Mouse (Mus musculus) left cerebral cortex, adult 9 months (tissue): ENCODE measurements around the gene Zmym4.

Experiments used
- DNase-seq, 2 experiments: peaks; one replicate each; pipeline ENCODE4 v3.0.0; 2022; ENCODE audit warnings: low spot score in 2 of 2

The Zmym4 gene

DNA sequence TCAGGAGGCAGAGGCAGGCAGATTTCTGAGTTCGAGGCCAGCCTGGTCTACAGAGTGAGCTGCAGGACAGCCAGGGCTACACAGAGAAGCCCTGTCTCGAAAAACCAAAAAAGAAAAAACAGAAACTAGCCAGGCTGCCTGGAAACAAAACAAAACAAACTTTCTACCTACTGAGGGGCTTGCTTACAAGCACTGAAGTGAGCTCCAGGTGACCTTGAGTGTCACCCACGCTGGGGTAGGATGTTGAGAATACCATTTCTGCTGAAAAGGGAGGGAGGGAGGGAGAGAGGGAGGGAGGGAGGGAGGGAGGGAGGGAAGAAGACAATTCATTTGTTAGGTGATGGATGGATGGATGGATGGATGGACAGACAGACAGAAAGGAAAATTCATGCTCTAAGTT lies 24.5 kb downstream of the Zmym4 start:
- DNase-seq, result no peak

DNA sequence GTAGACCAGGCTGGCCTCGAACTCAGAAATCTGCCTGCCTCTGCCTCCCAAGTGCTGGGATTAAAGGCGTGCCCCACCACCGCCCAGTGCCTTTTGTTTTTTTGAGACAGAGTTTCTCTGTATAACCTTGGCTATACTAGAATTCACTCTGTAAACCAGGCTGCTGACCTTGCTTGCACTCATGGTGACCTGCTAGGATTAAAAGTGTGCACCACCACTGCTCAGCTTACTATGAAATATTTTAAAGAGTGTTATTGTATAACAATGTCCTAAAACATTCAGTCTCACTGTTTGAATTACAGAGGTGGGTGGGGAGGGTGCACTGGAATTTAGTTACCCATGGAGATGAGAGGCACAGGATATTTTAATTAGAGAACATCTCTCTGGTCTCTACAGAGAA lies 25.1 kb downstream of the Zmym4 start:
- no peak for DNase-seq

DNA sequence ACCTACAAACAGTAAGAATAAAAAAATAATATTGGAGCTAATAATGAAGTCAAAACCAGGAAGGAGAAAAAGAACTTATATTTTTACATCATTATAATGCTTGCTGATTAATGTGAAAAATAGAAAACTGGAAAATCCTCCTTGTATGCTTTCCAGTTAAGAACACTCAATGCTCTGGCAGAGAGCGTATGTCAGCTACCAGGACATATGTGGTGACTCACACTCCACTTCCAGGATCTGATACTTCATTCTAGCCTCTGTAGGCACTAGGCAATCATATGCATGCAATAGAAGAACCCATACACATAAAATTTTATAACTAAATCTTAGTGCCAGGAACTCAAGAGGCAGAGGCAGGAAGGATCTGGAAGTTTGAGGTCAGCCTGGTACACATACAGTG lies 40.2 kb downstream of the Zmym4 start:
- no peak for DNase-seq

DNA sequence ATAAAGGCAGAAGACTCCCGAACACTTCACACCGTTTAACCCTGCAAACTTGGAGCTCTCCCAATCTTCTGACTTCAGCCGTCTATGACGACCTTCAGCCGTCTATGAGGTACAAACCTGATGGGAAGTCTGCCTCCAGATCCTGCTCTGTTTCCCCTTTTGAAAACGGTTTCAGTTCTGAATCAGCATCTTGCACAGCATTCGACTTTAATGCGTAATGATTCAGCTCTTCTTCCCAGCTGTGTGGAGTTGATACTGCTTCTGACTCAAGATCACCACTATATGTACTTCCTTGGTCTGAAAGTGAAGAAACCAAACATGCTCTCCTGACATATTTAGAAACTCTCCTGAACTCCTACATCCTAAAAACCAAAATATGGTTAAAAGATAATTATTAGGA lies 78.1 kb downstream of the Zmym4 start:
- DNase-seq, result no peak

DNA sequence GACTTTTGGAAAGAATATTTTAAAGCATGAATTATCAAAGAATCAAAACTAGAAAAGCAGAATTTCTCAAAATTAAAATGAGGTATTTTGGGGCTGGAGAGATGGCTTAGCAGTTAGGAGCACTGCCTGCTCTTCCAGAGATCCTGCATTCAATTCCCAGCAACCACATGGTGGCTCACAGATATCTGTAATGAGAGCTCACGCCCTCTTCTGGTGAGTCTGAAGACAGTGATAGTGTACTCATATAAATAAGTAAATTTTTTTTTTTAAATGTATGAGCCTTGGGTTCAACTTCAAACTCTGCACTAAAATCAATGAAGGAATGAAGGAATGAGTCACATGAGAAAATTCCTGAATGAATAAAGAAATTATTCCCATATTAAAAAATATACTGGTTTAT lies 82.0 kb downstream of the Zmym4 start:
- DNase-seq, result no peak

DNA sequence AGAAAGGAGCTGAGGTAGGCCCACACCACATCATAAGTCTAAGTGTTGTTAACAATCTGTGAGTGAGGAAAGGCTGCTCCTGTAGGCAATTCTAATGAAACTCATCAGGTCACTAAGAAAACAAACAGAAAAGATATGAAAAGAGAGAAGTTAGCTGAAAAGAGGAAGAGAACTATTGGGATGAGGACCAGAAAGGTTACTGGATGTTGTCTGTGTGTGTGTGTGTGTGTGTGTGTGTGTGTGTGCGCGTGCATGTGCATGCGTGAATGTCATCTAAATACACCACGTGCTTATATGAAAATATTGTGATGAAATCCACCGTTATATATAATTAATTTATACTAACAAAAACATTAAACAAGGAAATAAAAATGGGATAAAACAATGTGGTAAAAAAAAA lies 84.3 kb downstream of the Zmym4 start:
- no peak for DNase-seq

DNA sequence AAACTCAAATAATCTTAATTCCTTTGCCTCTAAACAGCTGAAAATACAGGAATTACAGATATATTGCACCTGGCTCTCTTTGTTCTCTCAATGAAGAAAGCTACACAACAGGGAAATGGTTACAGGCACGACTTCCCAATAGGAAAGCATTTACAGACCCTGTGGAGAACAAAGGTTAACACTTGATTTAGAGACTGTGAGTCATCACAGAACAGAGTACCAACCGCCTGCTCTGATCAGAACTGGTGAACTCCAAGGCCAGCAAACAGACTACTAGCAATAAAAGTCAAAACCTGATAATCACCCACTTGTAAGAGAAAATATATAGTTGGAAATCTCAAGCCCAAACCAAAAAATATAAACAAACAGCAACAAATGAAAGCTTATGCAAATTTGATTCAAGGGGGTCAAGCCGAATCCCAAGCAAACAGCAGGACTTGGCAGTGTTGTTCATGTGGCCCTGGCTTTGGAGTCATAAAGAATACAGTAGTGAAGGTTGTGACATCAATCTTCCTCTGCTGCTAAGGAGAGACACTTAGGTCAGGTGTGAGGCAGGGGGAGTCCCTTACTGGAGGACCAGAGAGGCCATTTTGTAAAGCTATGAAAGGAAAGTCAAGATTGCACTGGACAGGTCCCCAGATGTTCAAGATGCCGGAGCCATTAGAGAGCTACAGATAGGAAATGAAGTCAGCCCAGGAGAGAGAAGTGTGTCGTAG lies 88.2 kb downstream of the Zmym4 start:
- DNase-seq, result no peak

DNA sequence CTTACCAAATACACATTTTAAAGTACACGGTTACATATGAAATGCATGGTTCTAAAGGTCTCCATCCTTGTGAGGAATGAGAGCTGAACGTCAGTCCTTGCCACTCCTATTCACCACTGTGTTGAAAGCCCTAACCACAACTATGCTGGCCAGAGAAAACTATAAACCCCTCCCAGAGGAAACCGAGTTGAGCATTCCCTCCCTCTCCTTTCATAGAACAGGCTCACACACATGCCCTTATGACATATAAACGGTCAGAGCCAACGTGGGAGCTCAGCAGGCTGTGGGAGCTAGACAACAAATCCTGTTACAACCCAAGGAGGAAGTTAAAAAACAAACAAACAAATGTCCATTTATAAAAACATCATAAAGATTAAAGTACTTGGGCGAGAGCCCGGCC lies 95.2 kb downstream of the Zmym4 start:
- DNase-seq, result no peak

DNA sequence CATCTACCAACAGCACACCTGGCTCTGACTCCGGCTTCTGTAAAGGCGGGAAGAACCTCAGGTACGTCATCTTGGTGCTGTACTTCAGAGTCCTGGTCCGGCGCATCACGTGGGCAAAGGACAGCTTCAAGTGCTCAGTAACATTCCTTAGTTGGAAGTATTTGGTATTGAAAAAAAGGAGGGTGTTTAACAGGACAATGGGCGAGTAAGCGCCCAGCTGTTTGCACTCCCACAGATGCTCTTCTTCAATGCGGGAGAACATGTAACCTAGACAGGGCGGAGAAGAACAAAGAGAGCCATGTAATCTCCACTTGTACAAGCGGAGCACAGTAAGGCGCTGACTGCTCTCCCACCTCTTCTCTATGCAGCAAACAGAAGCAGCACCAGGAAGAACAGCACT lies 99.2 kb downstream of the Zmym4 start:
- no peak for DNase-seq

DNA sequence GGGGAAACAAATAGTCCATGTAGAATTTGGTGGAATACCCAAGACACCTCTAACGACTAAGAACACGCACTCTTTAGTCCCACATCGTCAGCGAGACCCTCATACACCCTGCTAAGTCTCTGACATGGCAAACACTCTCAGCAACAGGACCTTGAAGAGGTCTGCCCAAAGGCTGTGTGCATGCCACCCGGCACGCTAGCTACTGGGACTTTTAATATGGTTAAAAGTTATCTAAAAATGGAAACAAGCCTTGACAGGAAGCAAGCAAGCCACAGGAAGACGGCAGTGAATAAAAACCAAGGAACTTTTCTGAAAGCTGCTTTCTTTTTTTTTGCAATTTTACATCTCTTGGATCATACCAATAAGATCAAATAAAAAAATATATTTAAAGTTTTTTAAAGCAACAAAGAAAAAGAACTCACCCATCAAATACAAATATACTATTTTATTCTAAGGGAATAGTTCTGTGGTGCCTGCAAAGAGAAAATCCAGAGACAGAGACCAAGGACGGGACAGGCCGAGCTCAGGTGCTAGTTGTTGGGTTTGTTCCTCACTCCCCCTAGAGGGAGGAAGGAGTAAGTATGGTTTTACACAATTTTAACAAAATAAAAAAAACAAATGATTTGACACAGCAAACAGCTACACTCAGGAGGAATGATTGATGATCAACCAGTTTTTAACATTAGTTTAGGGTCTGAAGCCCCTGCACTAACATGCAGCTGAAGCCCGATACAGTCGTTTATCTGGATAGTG lies 106.2 kb downstream of the Zmym4 start:
- DNase-seq, result no peak

DNA sequence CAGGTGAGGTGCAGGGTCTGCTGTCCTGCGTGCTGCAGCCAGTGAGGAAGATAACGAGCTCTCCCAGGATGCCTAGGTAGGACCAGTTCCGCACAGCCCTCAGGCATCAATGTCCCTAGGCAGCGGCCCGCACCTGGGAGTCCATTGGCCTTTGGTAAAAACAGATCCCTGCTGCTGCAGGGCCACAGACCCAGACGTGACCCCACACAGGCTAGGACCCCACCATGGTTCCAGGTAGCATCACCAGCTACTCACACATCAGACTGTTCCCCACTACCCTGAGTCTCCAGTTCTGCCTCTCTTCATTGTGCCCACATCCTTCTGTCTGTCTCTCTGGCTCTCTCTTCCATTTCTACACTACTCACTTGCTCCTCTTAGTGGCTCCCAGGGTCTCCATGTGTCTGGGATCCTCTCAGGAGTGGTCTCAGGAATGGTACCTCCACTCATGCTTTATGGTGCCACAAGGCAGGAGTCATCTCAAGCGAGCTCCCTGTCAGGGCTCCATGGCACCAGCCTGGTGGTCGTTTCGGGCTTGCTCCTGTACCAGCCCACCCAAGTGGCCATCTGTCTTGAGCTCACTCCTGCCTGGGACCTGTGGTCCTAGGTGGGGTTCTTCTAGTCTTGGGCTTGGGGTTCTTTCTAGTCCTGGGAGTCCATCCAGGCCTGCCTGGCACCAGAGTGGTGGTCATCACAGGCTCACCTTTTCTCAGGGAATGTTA lies 107.5 kb downstream of the Zmym4 start:
- DNase-seq, result no peak

DNA sequence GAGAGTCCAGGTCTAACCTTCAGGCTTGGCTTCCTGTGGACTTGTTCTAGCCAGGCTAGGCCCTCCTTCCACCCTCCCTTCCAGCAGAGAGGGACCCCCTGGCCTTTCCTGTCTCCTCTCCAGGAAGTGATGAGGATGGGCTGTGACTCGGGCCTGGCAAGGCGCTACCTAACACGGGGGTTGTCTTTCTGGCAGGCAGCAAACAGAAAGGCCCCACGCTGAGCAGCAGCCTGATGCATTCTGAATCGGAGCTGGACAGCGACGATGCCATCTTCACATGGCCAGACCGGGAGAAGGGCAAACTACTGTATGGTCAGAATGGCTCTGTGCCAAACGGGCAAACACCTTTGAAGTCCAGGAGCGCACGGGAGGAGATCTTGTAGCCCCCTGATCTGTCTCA lies 115.0 kb downstream of the Zmym4 start:
- no peak for DNase-seq

DNA sequence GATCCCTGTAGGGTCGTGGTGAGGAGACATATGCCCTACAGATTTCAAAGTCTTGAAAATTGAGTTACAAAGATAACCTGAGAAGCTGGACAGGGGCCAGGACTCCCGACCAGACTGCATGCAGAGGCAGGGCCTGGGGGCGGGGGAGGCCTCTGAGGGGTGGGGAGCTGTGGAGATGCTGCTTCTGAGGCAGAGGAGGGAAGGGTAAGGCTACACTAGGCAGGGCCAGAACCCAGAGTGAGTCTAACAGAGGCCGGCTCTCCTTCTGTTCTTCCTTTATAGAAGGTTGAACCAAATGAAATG lies 117.2 kb downstream of the Zmym4 start:
- no peak for DNase-seq

DNA sequence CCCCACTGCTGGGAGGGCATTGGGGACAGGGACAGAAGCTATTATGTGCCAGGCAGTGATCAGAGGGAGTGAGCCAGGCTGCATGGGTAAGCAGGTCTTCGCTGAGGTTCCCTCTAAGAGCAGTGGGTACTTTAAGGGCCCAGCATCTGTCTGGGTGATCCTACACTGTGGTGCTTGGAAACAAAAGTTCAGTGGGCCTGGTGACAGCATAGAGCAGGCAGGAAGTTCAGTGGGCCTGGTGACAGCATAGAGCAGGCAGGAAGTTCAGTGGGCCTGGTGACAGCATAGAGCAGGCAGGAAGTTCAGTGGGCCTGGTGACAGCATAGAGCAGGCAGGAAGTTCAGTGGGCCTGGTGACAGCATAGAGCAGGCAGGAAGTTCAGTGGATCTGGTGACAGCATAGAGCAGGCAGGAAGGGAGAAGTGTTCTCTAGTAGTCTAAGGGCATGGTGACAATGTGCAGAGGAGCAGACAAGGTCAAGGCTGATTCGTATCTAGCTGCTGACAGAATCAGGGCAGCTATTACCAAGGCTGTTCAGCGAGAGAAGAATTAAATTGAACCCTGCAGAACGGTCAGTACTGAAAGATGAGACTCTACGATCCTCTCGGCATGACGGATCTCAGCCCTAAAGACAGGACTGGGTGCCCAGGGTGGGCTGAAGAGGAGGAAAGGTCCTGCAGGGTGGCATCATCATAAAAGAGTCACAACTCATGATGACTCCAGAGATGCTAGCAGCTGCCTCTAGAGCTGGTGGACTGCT lies 117.7 kb downstream of the Zmym4 start:
- no peak for DNase-seq

DNA sequence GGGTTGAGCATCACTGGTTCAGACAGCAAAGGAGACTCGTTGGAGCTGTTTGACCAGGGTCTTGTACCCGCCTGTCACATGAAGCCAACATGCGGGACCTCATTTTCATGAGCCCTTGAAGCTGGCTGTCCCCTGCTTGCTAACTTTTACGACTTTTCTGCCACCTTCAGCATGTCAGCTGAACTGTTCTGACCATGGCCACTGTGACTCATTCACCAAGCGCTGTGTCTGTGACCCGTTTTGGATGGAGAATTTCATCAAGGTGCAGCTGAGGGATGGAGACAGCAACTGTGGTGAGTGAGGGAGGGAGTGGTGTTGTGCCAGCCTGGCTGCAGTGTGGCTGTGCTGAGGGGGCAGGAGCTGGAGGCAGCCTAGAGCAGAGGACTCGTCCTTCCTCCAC lies 121.0 kb downstream of the Zmym4 start:
- peak in 1 of 2 experiments; percentile 22 for DNase-seq

DNA sequence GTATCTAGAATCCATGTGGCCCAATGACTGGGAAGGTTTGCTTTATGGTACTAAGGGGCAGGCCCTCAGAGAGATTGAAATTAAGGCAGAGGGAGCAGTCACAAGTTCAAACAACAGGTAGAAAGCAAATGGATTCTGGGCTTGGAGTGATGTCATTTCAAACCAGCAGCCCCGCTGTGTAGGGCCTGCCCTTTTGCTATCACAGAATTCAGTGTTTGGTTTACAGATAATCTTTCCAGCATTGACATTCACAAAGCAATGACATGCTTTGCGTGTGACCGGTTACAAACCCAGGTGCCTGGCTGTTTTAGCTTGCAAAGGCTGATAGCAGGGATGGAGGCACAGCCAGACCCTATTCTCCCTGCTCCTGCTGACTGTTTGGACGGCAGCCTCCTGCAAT lies 122.3 kb downstream of the Zmym4 start:
- DNase-seq, result no peak

DNA sequence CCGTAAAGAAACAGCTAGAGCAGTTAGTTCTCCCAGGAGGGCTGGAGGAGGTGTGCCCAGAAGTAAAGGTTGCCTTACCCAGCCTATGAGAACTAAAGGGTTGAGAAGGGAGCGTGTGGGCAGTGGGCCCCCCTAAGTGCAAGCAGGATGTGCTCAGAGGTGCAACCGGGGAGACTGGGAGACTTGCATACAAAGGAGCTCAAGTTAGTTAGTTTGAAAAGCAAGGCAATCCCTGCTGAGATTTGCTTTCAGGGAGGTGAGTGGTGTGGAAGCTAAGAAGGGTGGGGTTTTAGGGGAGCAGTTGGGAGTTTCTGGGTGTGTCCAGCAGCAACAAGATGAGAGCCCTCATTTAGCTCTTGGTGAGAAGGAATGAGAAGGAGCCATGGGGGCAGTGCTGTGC lies 125.0 kb downstream of the Zmym4 start:
- no peak for DNase-seq

DNA sequence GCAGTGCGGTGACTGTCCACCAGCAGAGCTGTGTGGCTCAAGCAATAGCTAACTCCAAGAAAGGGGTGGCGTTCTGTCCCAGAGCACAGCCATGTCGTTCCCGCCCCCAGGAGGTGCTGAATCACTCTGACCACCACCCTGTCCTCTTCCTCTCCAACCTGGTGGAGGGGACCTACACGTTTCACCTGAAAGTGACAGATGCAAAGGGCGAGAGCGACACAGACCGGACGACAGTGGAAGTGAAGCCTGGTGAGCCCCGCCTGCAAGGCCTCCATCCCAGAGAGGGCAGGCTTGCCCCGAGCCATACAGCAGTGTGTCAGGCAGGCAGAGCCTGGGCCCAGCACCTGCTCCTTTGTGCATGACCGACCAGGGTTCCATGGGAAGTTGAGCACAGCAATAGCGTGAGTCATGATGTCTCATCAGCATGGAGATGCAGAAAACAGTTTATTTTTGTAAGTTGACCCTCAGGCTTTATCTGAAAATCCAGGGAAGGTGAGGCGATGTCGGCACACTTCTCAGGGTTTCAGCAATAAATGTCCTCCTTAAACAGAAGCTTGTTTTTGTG lies 126.9 kb downstream of the Zmym4 start:
- DNase-seq, result no peak

DNA sequence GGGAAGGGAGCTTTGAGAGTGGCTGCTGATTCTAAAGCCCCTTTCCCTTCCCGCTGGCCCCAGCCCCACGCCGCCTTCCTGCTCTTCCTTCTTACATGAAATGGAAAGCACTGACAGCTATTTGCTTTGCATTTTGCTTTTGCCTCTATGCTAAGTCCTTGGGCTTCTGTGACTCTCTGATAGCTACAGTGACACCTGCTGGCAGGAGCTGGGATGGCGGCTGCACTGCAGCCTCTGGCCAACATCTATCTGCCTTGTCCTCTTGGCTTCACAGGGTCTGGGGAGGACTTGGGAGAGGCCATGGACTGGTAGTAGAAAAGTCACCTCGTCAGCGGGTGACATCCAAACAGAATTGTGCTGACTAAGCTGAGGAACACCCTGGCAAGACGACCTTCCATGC lies 128.1 kb downstream of the Zmym4 start:
- DNase-seq, result peak; percentile 61 to 93

DNA sequence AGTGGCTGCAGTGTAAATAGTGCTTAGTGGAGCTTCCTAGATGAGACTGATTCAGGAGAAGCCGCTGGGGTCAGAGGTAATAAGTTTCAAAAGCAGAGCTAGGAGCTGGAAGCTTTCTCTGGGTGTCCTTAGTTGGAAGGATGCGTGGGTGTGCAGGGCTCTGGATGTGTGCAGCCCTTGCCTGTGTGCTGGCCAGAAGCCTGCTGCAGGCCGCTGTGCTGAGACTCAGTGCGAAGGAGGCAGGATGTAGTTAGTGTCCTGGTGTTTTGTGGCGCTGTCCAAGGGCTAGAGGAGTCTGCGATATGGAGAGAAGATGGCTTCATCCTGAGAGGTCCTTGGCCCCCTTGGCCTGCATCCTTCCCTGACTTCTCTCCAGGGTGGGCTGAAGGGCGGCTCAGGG lies 129.1 kb downstream of the Zmym4 start:
- DNase-seq, result no peak

DNA sequence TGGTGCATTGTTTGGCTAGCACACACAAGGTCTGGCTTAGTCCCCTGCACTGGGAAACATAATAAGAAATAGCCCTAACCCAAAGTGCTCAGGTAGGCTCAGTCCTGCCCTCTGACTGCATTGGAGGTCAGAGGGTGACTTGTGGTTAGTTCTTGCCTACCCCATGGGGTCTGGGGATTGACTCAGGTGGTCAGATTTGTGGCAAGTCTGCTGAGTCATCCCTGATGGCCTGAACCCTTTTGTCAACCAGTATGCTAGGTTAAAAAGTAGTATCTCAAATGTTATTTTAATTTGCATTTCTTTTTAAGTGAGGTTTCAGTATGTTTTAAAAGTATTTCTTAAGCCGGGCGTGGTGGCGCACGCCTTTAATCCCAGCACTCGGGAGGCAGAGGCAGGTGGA lies 136.8 kb downstream of the Zmym4 start:
- DNase-seq, result no peak

DNA sequence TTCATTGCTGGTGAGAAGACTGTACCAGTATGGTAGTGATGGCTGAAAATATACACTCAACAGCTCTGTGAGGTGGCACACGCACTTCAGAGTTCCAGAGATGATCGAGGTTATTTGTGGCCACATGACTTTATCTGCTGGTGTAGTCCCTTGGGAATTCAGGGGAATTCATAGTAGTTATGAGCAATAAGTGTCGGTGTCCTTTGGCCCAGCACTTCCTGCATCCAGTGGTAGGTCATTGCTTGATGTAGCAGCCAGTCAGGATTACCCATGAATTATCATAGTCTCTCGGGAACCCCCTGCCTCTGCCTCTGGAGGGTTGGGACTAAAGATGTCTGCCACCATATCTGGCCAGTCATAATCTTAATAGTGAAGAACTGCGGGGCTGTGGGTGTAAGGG lies 144.0 kb downstream of the Zmym4 start:
- no peak for DNase-seq
